Mouse (Mus musculus) WW6 (cell line): ENCODE measurements around the gene Glb1l.

ENCODE experiments used
- DNase-seq: peaks from one replicate; pipeline ENCODE4 v3.0.0-alpha.2; 2013; ENCODE audit warnings: low read depth, low spot score

Gene Glb1l

GRCm38 (mm10) chr1:75231224-75231623 is 20.6 kb upstream of the Glb1l start:
- DNase-seq: no peak

- DNase-seq: no peak
Measured at GRCm38 (mm10) chr1:75230335-75230994, 19.9 kb upstream of the Glb1l start.

GRCm38 (mm10) chr1:75229158-75229557 is 18.5 kb upstream of the Glb1l start:
- DNase-seq: no peak

- no peak for DNase-seq
Measured at GRCm38 (mm10) chr1:75227653-75228052, 17.0 kb upstream of the Glb1l start.

GRCm38 (mm10) chr1:75226138-75226537 is 15.5 kb upstream of the Glb1l start:
- DNase-seq: no peak

- DNase-seq: no peak
Measured at GRCm38 (mm10) chr1:75225473-75225872, 14.9 kb upstream of the Glb1l start.

- no peak for DNase-seq
Measured at GRCm38 (mm10) chr1:75223532-75223931, 12.9 kb upstream of the Glb1l start.

- no peak for DNase-seq
Measured at GRCm38 (mm10) chr1:75222926-75223325, 12.3 kb upstream of the Glb1l start.

GRCm38 (mm10) chr1:75221538-75221937 is 10.9 kb upstream of the Glb1l start:
- no peak for DNase-seq

- DNase-seq: no peak
Measured at GRCm38 (mm10) chr1:75219531-75219930, 8.9 kb upstream of the Glb1l start, which contains the start of gene Tuba4a. Gene Tuba4a (minus strand): TSS chr1:75219865.

- peak; percentile 86 for DNase-seq
Measured at GRCm38 (mm10) chr1:75219078-75219477, 8.5 kb upstream of the Glb1l start.

- no peak for DNase-seq
Measured at GRCm38 (mm10) chr1:75218227-75219001, 7.8 kb upstream of the Glb1l start.

GRCm38 (mm10) chr1:75217893-75218226 is 7.2 kb upstream of the Glb1l start:
- no peak for DNase-seq

GRCm38 (mm10) chr1:75216797-75217585 is 6.4 kb upstream of the Glb1l start:
- DNase-seq: no peak

- no peak for DNase-seq
Measured at GRCm38 (mm10) chr1:75215785-75216184, 5.2 kb upstream of the Glb1l start.

- DNase-seq: no peak
Measured at GRCm38 (mm10) chr1:75214886-75215285, 4.3 kb upstream of the Glb1l start.

GRCm38 (mm10) chr1:75214442-75214841 is 3.8 kb upstream of the Glb1l start:
- no peak for DNase-seq

GRCm38 (mm10) chr1:75213096-75213495 is 2.5 kb upstream of the Glb1l start:
- no peak for DNase-seq

- DNase-seq: no peak
Measured at GRCm38 (mm10) chr1:75212542-75212941, 1.9 kb upstream of the Glb1l start.

- no peak for DNase-seq
Measured at GRCm38 (mm10) chr1:75211141-75211708, 612 bp upstream of the Glb1l start.

- no peak for DNase-seq
Measured at GRCm38 (mm10) chr1:75208967-75209678, 1.5 kb downstream of the Glb1l start.
